10 mouse cellular contexts compared by ENCODE assay signal in genomic region chr5:137304816-137305215, GRCm38 (mm10). TPM values are rescaled to one million over a fixed set of nuclear protein-coding genes. Genes with fewer than 3 reads are reported as not detected.
DNase-seq lines count a peak whose midpoint lies in the region; ATAC-seq and TF ChIP-seq lines count a peak whose summit lies in the region.
"Had no signal": no experiment of that assay in that cellular context is flagged by ENCODE, and none has a peak within 500 bp of the region (broad histone marks: within the 10 kb centered on the region; RNA-seq: fewer than 3 reads in every experiment).

No protein-coding gene starts in this region.

- ATAC-seq in kidney, embryonic 14.5 days (ENCODE audit: low FRiP score, low TSS enrichment): no peak
- no peak for ATAC-seq in intestine, embryonic 14.5 days (replicated peaks; ENCODE audit: low FRiP score, low TSS enrichment, low read depth)
- no peak for ATAC-seq in midbrain, postnatal 0 days (ENCODE audit: low FRiP score)

- H3K4me3 ChIP-seq in kidney, embryonic 14.5 days (ENCODE audit: low read length): peak overlapping the region; percentile 10; the same call in 1 of the 2 replicates
- peak overlapping the region; percentile 92 for H3K4me3 ChIP-seq in embryonic facial prominence, embryonic 10.5 days
- H3K4me3 ChIP-seq in intestine, embryonic 14.5 days (ENCODE audit: low read depth, low read length): 0 out of 2 replicates have a peak overlapping the region, but pooled peaks have one; percentile 4
- no peak overlapping the region for H3K4me3 ChIP-seq in midbrain, postnatal 0 days (ENCODE audit: low read depth, low read length)

- peaks cover 72% of the 10 kb centered on the region for H3K36me3 ChIP-seq in kidney, embryonic 14.5 days (ENCODE audit: control insufficient read depth, insufficient read depth, low read length)
- peaks cover 79% of the 10 kb centered on the region for H3K36me3 ChIP-seq in embryonic facial prominence, embryonic 10.5 days (replicated peaks)
- H3K36me3 ChIP-seq in intestine, embryonic 14.5 days (ENCODE audit: control insufficient read depth, insufficient read depth, low read length): peaks cover 76% of the 10 kb centered on the region
- peaks cover 34% of the 10 kb centered on the region for H3K36me3 ChIP-seq in midbrain, postnatal 0 days (ENCODE audit: insufficient read depth, low read length)

- H3K27ac ChIP-seq in kidney, embryonic 14.5 days (ENCODE audit: low read depth, low read length): no peak overlapping the region
- H3K27ac ChIP-seq in embryonic facial prominence, embryonic 10.5 days (replicated peaks): no peak overlapping the region
- no peak overlapping the region for H3K27ac ChIP-seq in intestine, embryonic 14.5 days (ENCODE audit: low read depth)
- no peak overlapping the region for H3K27ac ChIP-seq in midbrain, postnatal 0 days (ENCODE audit: low read depth, low read length)

- no peaks in the 10 kb centered on the region for H3K27me3 ChIP-seq in kidney, embryonic 14.5 days (ENCODE audit: control insufficient read depth, insufficient read depth, low read length)
- H3K27me3 ChIP-seq in embryonic facial prominence, embryonic 10.5 days (replicated peaks; ENCODE audit: low read depth, poor library complexity, severe bottlenecking): no peaks in the 10 kb centered on the region
- H3K27me3 ChIP-seq in intestine, embryonic 14.5 days (replicated peaks; ENCODE audit: control insufficient read depth, insufficient read depth, low read length): no peaks in the 10 kb centered on the region
- H3K27me3 ChIP-seq in midbrain, postnatal 0 days (ENCODE audit: insufficient read depth, low read length): no peaks in the 10 kb centered on the region

- TF ChIP-seq CTCF in midbrain, postnatal 0 days (IDR thresholded peaks at IDR 0.05): no peak

- H3K9ac ChIP-seq in kidney, embryonic 14.5 days (ENCODE audit: low read depth, low read length): no peak overlapping the region
- H3K9ac ChIP-seq in intestine, embryonic 14.5 days (ENCODE audit: low read length): peak overlapping the region; percentile 20; the same call in 1 of the 2 replicates
- H3K9ac ChIP-seq in midbrain, postnatal 0 days (replicated peaks; ENCODE audit: low read length, poor library complexity, severe bottlenecking): no peak overlapping the region

- DNase-seq in kidney, postnatal 36 days: no peak
- DNase-seq in embryonic facial prominence, embryonic 10.5 days (ENCODE audit: low spot score): no peak
- no peak for DNase-seq in intestine, embryonic 14.5 days (ENCODE audit: low spot score)
- no peak for DNase-seq in midbrain, postnatal 0 days (ENCODE audit: low spot score)
- no peak for DNase-seq in cerebellum, postnatal 14 days
- DNase-seq in layer of hippocampus, postnatal 10 days (ENCODE audit: low spot score in 2 of 2): no peak
- no peak for DNase-seq in Muller cell, postnatal 12 days (ENCODE audit: inconsistent ontology term)
- DNase-seq: gastrocnemius, postnatal 25 days; thymus, postnatal 14 days had no signal

- peak overlapping the region; percentile 65; the same call in 1 of the 2 replicates for H3K4me2 ChIP-seq in kidney, embryonic 14.5 days (replicated peaks; ENCODE audit: low read depth, low read length)
- peak overlapping the region; percentile 80 for H3K4me2 ChIP-seq in intestine, embryonic 14.5 days (ENCODE audit: low read length)
- H3K4me2 ChIP-seq in midbrain, postnatal 0 days (ENCODE audit: low read depth, low read length, poor library complexity, severe bottlenecking): peak overlapping the region; percentile 16

- 45% methylated on average over 4 of the region's 4 CpGs for WGBS in kidney, embryonic 14.5 days
- WGBS in embryonic facial prominence, embryonic 10.5 days: 72% methylated on average over 4 of the region's 4 CpGs
- WGBS in intestine, embryonic 14.5 days: 44% methylated on average over 4 of the region's 4 CpGs
- WGBS in midbrain, postnatal 0 days: 73% methylated on average over 4 of the region's 4 CpGs

- H3K9me3 ChIP-seq in kidney, embryonic 14.5 days (ENCODE audit: control insufficient read depth, low read length): peaks cover 7% of the 10 kb centered on the region; the same call in 1 of the 2 replicates
- 0 out of 2 replicates have a peak, but pooled peaks cover 5% of the 10 kb centered on the region for H3K9me3 ChIP-seq in embryonic facial prominence, embryonic 10.5 days
- H3K9me3 ChIP-seq in intestine, embryonic 14.5 days (ENCODE audit: control insufficient read depth, low read length): no peaks in the 10 kb centered on the region
- H3K9me3 ChIP-seq in midbrain, postnatal 0 days (ENCODE audit: low read length): no peaks in the 10 kb centered on the region

- H3K4me1 ChIP-seq in kidney, embryonic 14.5 days (ENCODE audit: control insufficient read depth, insufficient read depth, low read length): peaks cover 32% of the 10 kb centered on the region
- H3K4me1 ChIP-seq in embryonic facial prominence, embryonic 10.5 days: peaks cover 38% of the 10 kb centered on the region
- peaks cover 26% of the 10 kb centered on the region for H3K4me1 ChIP-seq in intestine, embryonic 14.5 days (replicated peaks; ENCODE audit: control insufficient read depth, insufficient read depth, low read length)
- H3K4me1 ChIP-seq in midbrain, postnatal 0 days (ENCODE audit: insufficient read depth, low read length): peaks cover 15% of the 10 kb centered on the region

RNA-seq across cellular contexts. Expression of gene Srrt, which starts 2.7 kb away (rescaled TPM):
- 104 and 141 TPM in 2 replicates for polyA plus RNA-seq in kidney, embryonic 14.5 days (2014; fragmentation: Nextera tagmentation; extraction: Ambion mirVana)
- 191 and 214 TPM in 2 replicates for polyA plus RNA-seq in embryonic facial prominence, embryonic 10.5 days (2016; fragmentation: Nextera tagmentation; extraction: Ambion mirVana)
- 118 and 122 TPM in 2 replicates for polyA plus RNA-seq in intestine, embryonic 14.5 days (2014; fragmentation: Nextera tagmentation; extraction: Ambion mirVana)
- total RNA-seq in midbrain, postnatal 0 days (2014; rRNA removed): 112 and 114 TPM in 2 replicates
- 53.4 and 56.4 TPM in 2 replicates for polyA plus RNA-seq in midbrain, postnatal 0 days (2015; fragmentation: Nextera tagmentation; extraction: Ambion mirVana)
- total RNA-seq in layer of hippocampus, postnatal 10 days (2021): 100 to 1,000 TPM; 188 to 191 TPM

RNA-seq across cellular contexts. Expression of gene Trip6, which starts 9.4 kb away (rescaled TPM):
- 52.7 and 62.5 TPM in 2 replicates for polyA plus RNA-seq in kidney, embryonic 14.5 days (2014; fragmentation: Nextera tagmentation; extraction: Ambion mirVana)
- 73.1 and 76.2 TPM in 2 replicates for polyA plus RNA-seq in embryonic facial prominence, embryonic 10.5 days (2016; fragmentation: Nextera tagmentation; extraction: Ambion mirVana)
- 73.3 and 77.7 TPM in 2 replicates for polyA plus RNA-seq in intestine, embryonic 14.5 days (2014; fragmentation: Nextera tagmentation; extraction: Ambion mirVana)
- 11.6 and 17.5 TPM in 2 replicates for total RNA-seq in midbrain, postnatal 0 days (2014; rRNA removed)
- polyA plus RNA-seq in midbrain, postnatal 0 days (2015; fragmentation: Nextera tagmentation; extraction: Ambion mirVana): 10.3 and 10.9 TPM in 2 replicates
- 1 to 10 TPM; 6.2 to 7.7 TPM for total RNA-seq in layer of hippocampus, postnatal 10 days (2021)

RNA-seq across cellular contexts. Expression of gene Ufsp1, which starts 10.4 kb away (rescaled TPM):
- 6.2 and 6.4 TPM in 2 replicates for polyA plus RNA-seq in kidney, embryonic 14.5 days (2014; fragmentation: Nextera tagmentation; extraction: Ambion mirVana)
- polyA plus RNA-seq in embryonic facial prominence, embryonic 10.5 days (2016; fragmentation: Nextera tagmentation; extraction: Ambion mirVana): 7.8 and 8.3 TPM in 2 replicates
- 8.9 and 10.6 TPM in 2 replicates for polyA plus RNA-seq in intestine, embryonic 14.5 days (2014; fragmentation: Nextera tagmentation; extraction: Ambion mirVana)
- 24.5 and 29.3 TPM in 2 replicates for total RNA-seq in midbrain, postnatal 0 days (2014; rRNA removed)
- polyA plus RNA-seq in midbrain, postnatal 0 days (2015; fragmentation: Nextera tagmentation; extraction: Ambion mirVana): 35.0 and 41.2 TPM in 2 replicates
- total RNA-seq in layer of hippocampus, postnatal 10 days (2021): 10 to 100 TPM; 20.4 to 21.8 TPM

RNA-seq across cellular contexts. Expression of gene Ache, which starts 17.5 kb away (rescaled TPM):
- polyA plus RNA-seq in kidney, embryonic 14.5 days (2014; fragmentation: Nextera tagmentation; extraction: Ambion mirVana): 0.57 and 0.58 TPM in 2 replicates
- 3.8 and 4.5 TPM in 2 replicates for polyA plus RNA-seq in embryonic facial prominence, embryonic 10.5 days (2016; fragmentation: Nextera tagmentation; extraction: Ambion mirVana)
- 11.7 and 13.6 TPM in 2 replicates for polyA plus RNA-seq in intestine, embryonic 14.5 days (2014; fragmentation: Nextera tagmentation; extraction: Ambion mirVana)
- total RNA-seq in midbrain, postnatal 0 days (2014; rRNA removed): 168 and 174 TPM in 2 replicates
- 132 and 148 TPM in 2 replicates for polyA plus RNA-seq in midbrain, postnatal 0 days (2015; fragmentation: Nextera tagmentation; extraction: Ambion mirVana)
- 10 to 100 TPM; 93.0 to 97.4 TPM for total RNA-seq in layer of hippocampus, postnatal 10 days (2021)

RNA-seq across cellular contexts. Expression of gene Slc12a9, which starts 28.6 kb away (rescaled TPM):
- 5.7 and 8.5 TPM in 2 replicates for polyA plus RNA-seq in kidney, embryonic 14.5 days (2014; fragmentation: Nextera tagmentation; extraction: Ambion mirVana)
- polyA plus RNA-seq in embryonic facial prominence, embryonic 10.5 days (2016; fragmentation: Nextera tagmentation; extraction: Ambion mirVana): 12.6 and 13.4 TPM in 2 replicates
- 7.9 and 9.5 TPM in 2 replicates for polyA plus RNA-seq in intestine, embryonic 14.5 days (2014; fragmentation: Nextera tagmentation; extraction: Ambion mirVana)
- total RNA-seq in midbrain, postnatal 0 days (2014; rRNA removed): 28.9 and 30.4 TPM in 2 replicates
- polyA plus RNA-seq in midbrain, postnatal 0 days (2015; fragmentation: Nextera tagmentation; extraction: Ambion mirVana): 27.0 and 27.8 TPM in 2 replicates
- total RNA-seq in layer of hippocampus, postnatal 10 days (2021): 10 to 100 TPM; 28.8 to 30.7 TPM

Comparison
In these comparisons a context has a peak if more than half of its experiments do, and no peak if none do; other contexts are left out.
1. H3K4me2 ChIP-seq: peak in every context shown above with its lines; median percentile 80 in intestine, embryonic 14.5 days; 65 in kidney, embryonic 14.5 days; 16 in midbrain, postnatal 0 days.